In the genomic region with DNA sequence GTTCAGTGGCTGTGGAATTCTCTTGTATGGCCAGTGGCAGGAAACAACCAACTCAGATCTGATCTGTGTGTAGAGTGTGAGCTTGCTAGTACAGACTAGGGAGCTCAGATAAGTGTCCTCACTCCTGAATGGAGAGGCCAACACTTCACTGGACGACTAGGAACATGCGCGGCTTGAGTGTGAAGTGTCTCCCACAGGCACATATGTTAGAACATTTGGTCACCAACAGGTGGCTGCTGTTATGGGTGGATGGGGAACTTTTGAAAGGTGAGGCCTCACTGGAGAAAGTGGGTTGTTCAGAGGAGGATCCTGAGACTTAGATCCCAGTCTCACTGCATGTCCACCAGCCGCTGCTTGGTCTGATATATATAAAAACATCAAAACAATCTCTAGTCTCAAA, we compare ENCODE assay signal across 30 mouse cellular contexts.
DNase-seq lines count a peak whose midpoint lies in the region; ATAC-seq lines count a peak whose summit lies in the region.
"Had no signal": no experiment of that assay in that cellular context is flagged by ENCODE, and none has a peak within 500 bp of the region (broad histone marks: within the 10 kb centered on the region; RNA-seq: fewer than 3 reads in every experiment).

No protein-coding gene starts in this region.

- no peak overlapping the region for H3K4me3 ChIP-seq in kidney, embryonic 16.5 days (ENCODE audit: low read length)
- H3K4me3 ChIP-seq: embryonic facial prominence, embryonic 12.5 days; heart, embryonic 13.5 days; limb, embryonic 13.5 days; liver, embryonic 12.5 days; neural tube, embryonic 15.5 days had no signal

- WGBS in kidney, embryonic 16.5 days: 85% methylated on average over 4 of the region's 4 CpGs

- H3K9me3 ChIP-seq in kidney, embryonic 16.5 days (ENCODE audit: low read length): no peaks in the 10 kb centered on the region
- H3K9me3 ChIP-seq: embryonic facial prominence, embryonic 12.5 days; heart, embryonic 13.5 days; limb, embryonic 13.5 days; liver, embryonic 12.5 days; neural tube, embryonic 15.5 days had no signal

- intact Hi-C loops in left cerebral cortex, postnatal 4 days (cut with DNase I): no loop called here

- H3K9ac ChIP-seq in kidney, embryonic 16.5 days (replicated peaks; ENCODE audit: low read length): no peak overlapping the region
- H3K9ac ChIP-seq: embryonic facial prominence, embryonic 12.5 days; heart, embryonic 13.5 days; hindbrain, embryonic 14.5 days; limb, embryonic 13.5 days; liver, embryonic 12.5 days; liver, postnatal 0 days; neural tube, embryonic 15.5 days had no signal

- ATAC-seq in frontal cortex, adult (ENCODE audit: low TSS enrichment): peak; percentile 28; the same call in 1 of the 2 replicates
- ATAC-seq in kidney, embryonic 16.5 days (ENCODE audit: low FRiP score, low TSS enrichment): no peak
- ATAC-seq in megakaryocyte progenitor cell, adult 5-6 weeks (replicated peaks; ENCODE audit: poor library complexity): no peak
- ATAC-seq: forebrain, embryonic 14.5 days; intestine, postnatal 0 days; liver, embryonic 12.5 days; liver, postnatal 0 days had no signal

- no peak overlapping the region for H3K4me2 ChIP-seq in kidney, embryonic 16.5 days (replicated peaks; ENCODE audit: low read depth, low read length)
- H3K4me2 ChIP-seq: embryonic facial prominence, embryonic 12.5 days; heart, embryonic 13.5 days; hindbrain, embryonic 14.5 days; limb, embryonic 13.5 days; liver, embryonic 12.5 days; neural tube, embryonic 15.5 days had no signal

- no peaks in the 10 kb centered on the region for H3K4me1 ChIP-seq in kidney, embryonic 16.5 days (ENCODE audit: insufficient read depth, low read length)
- H3K4me1 ChIP-seq: embryonic facial prominence, embryonic 12.5 days; limb, embryonic 13.5 days; liver, embryonic 12.5 days; neural tube, embryonic 15.5 days had no signal

- DNase-seq in frontal cortex, postnatal 25 days (ENCODE audit: low spot score in 2 of 2): no peak
- DNase-seq in left cerebral cortex, postnatal 4 days: peak; percentile 8
- DNase-seq in left cerebral cortex, adult 11 months (ENCODE audit: low spot score): no peak
- DNase-seq in cerebellum, adult 9-10 months: peak; percentile 58
- peak; percentile 49 to 58 for DNase-seq in cerebellum, postnatal 36 days
- DNase-seq: adrenal gland, postnatal 36 days; embryo, embryonic 11 days; gastrocnemius, postnatal 10 days; heart, postnatal 10 days; kidney, adult 9 months; kidney, postnatal 14 days; layer of hippocampus, postnatal 36 days; liver, postnatal 0 days; lung, postnatal 4 days; midbrain, embryonic 14.5 days; retina, postnatal 1 day; spleen, adult 18-20 months; thymus, adult 18-20 months; thymus, postnatal 25 days had no signal

- H3K27me3 ChIP-seq in kidney, embryonic 16.5 days (ENCODE audit: insufficient read depth, low read length): no peaks in the 10 kb centered on the region
- H3K27me3 ChIP-seq: embryonic facial prominence, embryonic 12.5 days; heart, embryonic 13.5 days; limb, embryonic 13.5 days; liver, embryonic 12.5 days; neural tube, embryonic 15.5 days had no signal

- H3K27ac ChIP-seq in kidney, embryonic 16.5 days (ENCODE audit: low read length): no peak overlapping the region
- H3K27ac ChIP-seq: embryonic facial prominence, embryonic 12.5 days; heart, embryonic 13.5 days; hindbrain, embryonic 14.5 days; limb, embryonic 13.5 days; liver, embryonic 12.5 days; neural tube, embryonic 15.5 days had no signal

- H3K36me3 ChIP-seq in kidney, embryonic 16.5 days (ENCODE audit: insufficient read depth, low read length): no peaks in the 10 kb centered on the region
- H3K36me3 ChIP-seq: embryonic facial prominence, embryonic 12.5 days; heart, embryonic 13.5 days; limb, embryonic 13.5 days; liver, embryonic 12.5 days; neural tube, embryonic 15.5 days had no signal

Comparison
In these comparisons a context has a peak if more than half of its experiments do, and no peak if none do; other contexts are left out.
1. DNase-seq: peak in left cerebral cortex, postnatal 4 days (single experiment), cerebellum, adult 9-10 months (single experiment) and cerebellum, postnatal 36 days (2 of 2); none in frontal cortex, postnatal 25 days (0 of 2) and left cerebral cortex, adult 11 months (single experiment).